Mouse (Mus musculus): ENCODE measurements at regions not wholly inside any gene's neighbourhood (a gene's known extent, or its start where the extent isn't known, plus 50 kb on each side); places are given as distances from the start of the nearest gene placed in this dataset.

DNA sequence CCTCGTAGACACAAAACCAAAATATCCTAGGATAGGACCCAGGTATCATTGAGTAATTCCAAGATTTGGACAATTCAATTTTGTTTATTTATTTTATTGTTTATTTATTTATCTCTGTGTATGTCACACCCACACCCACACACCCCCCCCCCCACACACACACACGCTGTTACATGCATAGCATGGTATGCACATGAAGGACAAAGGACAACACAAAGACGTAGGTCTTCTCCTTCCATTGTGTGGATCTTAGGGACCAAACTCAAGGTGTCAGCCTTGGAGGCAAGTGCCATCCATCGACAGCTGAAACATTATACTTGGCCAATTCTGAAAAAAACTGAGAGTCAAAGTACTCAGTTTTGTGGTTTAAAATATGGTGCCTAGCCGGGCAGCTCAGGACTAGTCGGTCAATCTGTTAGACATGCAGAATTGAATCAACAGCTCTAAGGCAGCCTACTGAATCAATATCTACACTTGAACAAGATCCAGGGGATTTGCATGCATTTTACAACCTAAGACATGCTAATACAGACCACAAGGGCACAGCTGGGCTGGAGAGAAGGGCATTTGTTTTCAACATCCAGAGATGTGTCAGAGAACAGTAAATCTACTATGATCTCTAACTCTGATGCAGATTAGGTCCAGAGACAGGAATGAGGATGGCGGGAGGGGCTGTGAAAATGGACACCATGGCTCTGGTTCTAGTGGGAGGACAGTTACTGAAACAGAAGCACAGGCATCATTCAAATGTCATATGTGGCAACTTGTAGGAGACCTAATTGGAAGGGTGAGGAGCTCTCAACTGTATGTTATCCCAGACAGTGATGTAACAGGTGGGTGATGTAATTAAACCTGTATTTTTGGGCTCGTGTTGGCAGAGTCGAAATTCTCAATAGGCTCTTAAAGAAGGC lies 143.9 kb upstream of the Adgrl2 start:
- no peak for DNase-seq
- WGBS, result 97% methylated on average over 9 of the region's 9 CpGs
- TF ChIP-seq POLR2A (IDR thresholded peaks at IDR 0.05; ENCODE audit: control insufficient read depth, extremely low read depth, insufficient read depth, low read length, poor library complexity) (no peak), CTCF (IDR thresholded peaks at IDR 0.05; ENCODE audit: borderline replicate concordance, control insufficient read depth, extremely low read depth, insufficient read depth, low read length, poor library complexity) (no peak)

DNA sequence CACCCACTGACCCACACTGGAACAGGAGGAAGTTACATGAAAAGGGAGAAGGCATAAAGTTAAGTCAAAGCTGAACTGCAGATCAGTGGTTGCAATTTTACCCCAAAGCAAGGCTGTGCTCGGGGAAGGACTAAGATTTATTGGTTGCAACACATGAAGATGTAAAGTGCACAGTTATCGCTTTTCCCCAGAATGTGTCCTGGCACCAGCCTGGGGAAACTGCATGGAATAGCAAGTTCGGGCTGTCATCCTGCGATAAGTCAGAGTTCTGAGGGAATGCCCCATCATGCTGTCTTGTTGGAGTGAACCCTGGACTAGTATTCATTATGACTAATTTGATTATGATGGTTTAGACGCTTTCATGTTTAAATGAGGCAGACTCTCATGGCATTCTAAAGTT lies 128.5 kb upstream of the Adgrl2 start:
- no peak for TF ChIP-seq CTCF (IDR thresholded peaks at IDR 0.05; ENCODE audit: borderline replicate concordance, control insufficient read depth, extremely low read depth, insufficient read depth, low read length, poor library complexity)
- no peak for TF ChIP-seq POLR2A (IDR thresholded peaks at IDR 0.05; ENCODE audit: control insufficient read depth, extremely low read depth, insufficient read depth, low read length, poor library complexity)
- DNase-seq, result no peak
- 88% methylated on average over 5 of the region's 5 CpGs for WGBS
- H3K36me3 ChIP-seq (ENCODE audit: control insufficient read depth, insufficient read depth, low read length), result no peaks in the 10 kb centered on the region
- no peak overlapping the region for H3K4me3 ChIP-seq (ENCODE audit: control insufficient read depth, insufficient read depth, low read length)
- no peaks in the 10 kb centered on the region for H3K4me1 ChIP-seq (replicated peaks; ENCODE audit: control insufficient read depth, insufficient read depth, low read length)
- no peak overlapping the region for H3K27ac ChIP-seq (ENCODE audit: control insufficient read depth, insufficient read depth, low read length)
- no peaks in the 10 kb centered on the region for H3K27me3 ChIP-seq (ENCODE audit: control insufficient read depth, insufficient read depth, low read length)

More for the DNA sequence above, 143.9 kb upstream of the Adgrl2 start:
- H3K4me1 ChIP-seq (replicated peaks; ENCODE audit: control insufficient read depth, insufficient read depth, low read length), result no peaks in the 10 kb centered on the region
- H3K4me3 ChIP-seq (ENCODE audit: control insufficient read depth, insufficient read depth, low read length), result no peak overlapping the region
- no peaks in the 10 kb centered on the region for H3K36me3 ChIP-seq (ENCODE audit: control insufficient read depth, insufficient read depth, low read length)
- no peaks in the 10 kb centered on the region for H3K27me3 ChIP-seq (ENCODE audit: control insufficient read depth, insufficient read depth, low read length)
- no peak overlapping the region for H3K27ac ChIP-seq (ENCODE audit: control insufficient read depth, insufficient read depth, low read length)

DNA sequence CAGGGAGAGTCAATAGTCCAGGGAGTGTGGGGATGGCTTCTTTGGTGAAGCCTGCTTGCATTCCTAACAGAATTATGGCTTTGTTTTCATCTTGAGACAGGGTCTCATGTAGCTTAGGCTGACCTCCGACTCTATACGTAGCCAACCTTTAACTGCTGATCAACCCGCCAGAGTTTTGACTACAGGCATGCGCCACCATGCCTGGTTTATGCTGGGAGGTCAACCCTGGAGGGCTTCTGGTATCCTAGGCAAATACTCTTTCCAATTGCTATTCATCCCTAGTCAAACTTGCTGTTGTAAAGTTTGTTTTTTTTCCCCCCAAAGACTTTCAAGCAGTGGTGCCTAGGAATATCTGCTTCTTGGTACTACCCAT lies 127.3 kb upstream of the Adgrl2 start:
- Histone ChIP-seq H3K4me1 (replicated peaks; ENCODE audit: control insufficient read depth, insufficient read depth, low read length) (no peaks in the 10 kb centered on the region), H3K4me3 (ENCODE audit: control insufficient read depth, insufficient read depth, low read length) (no peak overlapping the region), H3K27ac (ENCODE audit: control insufficient read depth, insufficient read depth, low read length) (no peak overlapping the region), H3K36me3 (ENCODE audit: control insufficient read depth, insufficient read depth, low read length) (no peaks in the 10 kb centered on the region), H3K27me3 (ENCODE audit: control insufficient read depth, insufficient read depth, low read length) (no peaks in the 10 kb centered on the region)
- 93% methylated on average over 4 of the region's 4 CpGs for WGBS
- DNase-seq, result no peak
- TF ChIP-seq POLR2A (IDR thresholded peaks at IDR 0.05; ENCODE audit: control insufficient read depth, extremely low read depth, insufficient read depth, low read length, poor library complexity) (no peak), CTCF (IDR thresholded peaks at IDR 0.05; ENCODE audit: borderline replicate concordance, control insufficient read depth, extremely low read depth, insufficient read depth, low read length, poor library complexity) (no peak)

DNA sequence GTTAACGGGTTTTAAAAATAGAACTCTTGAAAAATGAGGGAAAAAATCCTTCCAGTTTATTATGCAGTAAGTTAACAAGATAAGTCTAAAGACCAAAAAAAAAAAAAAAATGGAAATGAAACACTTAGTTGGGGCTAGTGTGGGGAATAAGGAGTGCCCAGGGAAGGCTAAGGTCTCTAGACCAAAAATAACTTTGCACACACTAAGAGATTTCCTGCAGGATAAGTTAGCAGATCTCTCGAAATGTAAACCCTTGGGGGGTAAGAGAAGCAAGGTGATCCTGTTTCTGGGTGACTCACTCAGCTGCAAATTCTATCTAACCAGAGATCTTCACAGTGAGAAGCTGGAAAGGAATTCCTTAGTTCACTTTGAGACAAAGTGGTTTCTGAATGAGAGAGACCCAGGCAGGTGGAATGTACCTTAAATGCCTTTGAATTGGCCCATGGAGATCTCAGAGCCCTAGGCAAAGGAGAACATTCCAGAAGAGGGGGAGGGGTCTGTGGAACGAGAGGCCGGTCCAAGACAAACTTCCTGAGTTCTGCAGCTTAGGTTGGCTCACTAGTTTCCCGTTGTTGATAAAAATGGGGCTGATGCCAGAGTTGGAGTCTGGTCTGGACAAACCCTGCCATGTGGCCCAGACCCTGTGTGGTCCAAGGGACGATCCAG lies 126.8 kb upstream of the Adgrl2 start:
- H3K4me1 ChIP-seq (replicated peaks; ENCODE audit: control insufficient read depth, insufficient read depth, low read length), result no peaks in the 10 kb centered on the region
- WGBS, result 76% methylated on average over 6 of the region's 6 CpGs
- TF ChIP-seq CTCF (IDR thresholded peaks at IDR 0.05; ENCODE audit: borderline replicate concordance, control insufficient read depth, extremely low read depth, insufficient read depth, low read length, poor library complexity) (no peak), POLR2A (IDR thresholded peaks at IDR 0.05; ENCODE audit: control insufficient read depth, extremely low read depth, insufficient read depth, low read length, poor library complexity) (no peak)
- H3K27me3 ChIP-seq (ENCODE audit: control insufficient read depth, insufficient read depth, low read length), result no peaks in the 10 kb centered on the region
- H3K4me3 ChIP-seq (ENCODE audit: control insufficient read depth, insufficient read depth, low read length), result no peak overlapping the region
- no peaks in the 10 kb centered on the region for H3K36me3 ChIP-seq (ENCODE audit: control insufficient read depth, insufficient read depth, low read length)
- H3K27ac ChIP-seq (ENCODE audit: control insufficient read depth, insufficient read depth, low read length), result no peak overlapping the region
- no peak for DNase-seq

DNA sequence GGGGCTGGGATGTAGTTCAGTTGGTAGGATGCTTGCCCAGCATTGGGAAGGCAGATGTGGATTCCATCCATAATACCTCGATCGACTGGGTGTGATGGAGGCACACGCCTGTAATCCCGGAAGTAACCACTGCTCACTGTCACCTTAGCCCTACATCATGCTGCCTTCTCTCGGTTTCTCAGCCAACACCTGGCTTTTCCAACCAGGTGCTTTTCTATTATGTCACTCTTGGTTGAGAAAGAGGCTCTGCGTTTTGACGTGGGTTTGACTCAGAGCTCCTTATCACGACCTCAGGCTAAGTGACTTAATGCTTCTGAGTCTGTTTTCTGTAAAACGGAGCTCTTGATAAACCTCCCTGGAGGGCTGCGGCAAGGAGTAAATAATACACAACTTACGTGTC lies 126.2 kb upstream of the Adgrl2 start:
- no peaks in the 10 kb centered on the region for H3K4me1 ChIP-seq (replicated peaks; ENCODE audit: control insufficient read depth, insufficient read depth, low read length)
- DNase-seq, result no peak
- no peak overlapping the region for H3K27ac ChIP-seq (ENCODE audit: control insufficient read depth, insufficient read depth, low read length)
- TF ChIP-seq POLR2A (IDR thresholded peaks at IDR 0.05; ENCODE audit: control insufficient read depth, extremely low read depth, insufficient read depth, low read length, poor library complexity), result no peak
- no peak for TF ChIP-seq CTCF (IDR thresholded peaks at IDR 0.05; ENCODE audit: borderline replicate concordance, control insufficient read depth, extremely low read depth, insufficient read depth, low read length, poor library complexity)
- no peaks in the 10 kb centered on the region for H3K36me3 ChIP-seq (ENCODE audit: control insufficient read depth, insufficient read depth, low read length)
- H3K27me3 ChIP-seq (ENCODE audit: control insufficient read depth, insufficient read depth, low read length), result no peaks in the 10 kb centered on the region
- no peak overlapping the region for H3K4me3 ChIP-seq (ENCODE audit: control insufficient read depth, insufficient read depth, low read length)
- 91% methylated on average over 11 of the region's 11 CpGs for WGBS

DNA sequence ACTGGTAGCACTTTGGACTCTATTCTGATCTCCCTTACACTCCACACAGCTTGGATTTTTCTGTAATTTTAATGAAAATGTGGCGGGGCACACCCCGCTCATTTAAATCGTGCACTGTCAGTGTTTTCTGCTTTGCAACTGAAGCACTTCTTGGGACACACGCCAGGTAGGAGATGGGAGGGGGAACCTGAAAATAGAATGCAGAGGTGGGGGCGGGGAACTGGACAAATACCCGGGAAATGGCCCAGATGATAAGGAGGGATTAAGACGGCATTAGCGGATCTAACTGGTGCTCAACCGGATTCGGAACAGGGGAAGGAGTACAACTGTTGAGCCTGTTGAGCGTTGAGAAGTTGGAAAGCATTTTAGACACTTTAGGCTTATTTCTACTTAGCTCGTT lies 125.5 kb upstream of the Adgrl2 start:
- no peak overlapping the region for H3K4me3 ChIP-seq (ENCODE audit: control insufficient read depth, insufficient read depth, low read length)
- DNase-seq, result no peak
- no peaks in the 10 kb centered on the region for H3K36me3 ChIP-seq (ENCODE audit: control insufficient read depth, insufficient read depth, low read length)
- no peaks in the 10 kb centered on the region for H3K27me3 ChIP-seq (ENCODE audit: control insufficient read depth, insufficient read depth, low read length)
- no peak overlapping the region for H3K27ac ChIP-seq (ENCODE audit: control insufficient read depth, insufficient read depth, low read length)
- TF ChIP-seq POLR2A (IDR thresholded peaks at IDR 0.05; ENCODE audit: control insufficient read depth, extremely low read depth, insufficient read depth, low read length, poor library complexity) (no peak), CTCF (IDR thresholded peaks at IDR 0.05; ENCODE audit: borderline replicate concordance, control insufficient read depth, extremely low read depth, insufficient read depth, low read length, poor library complexity) (no peak)
- 91% methylated on average over 12 of the region's 12 CpGs for WGBS
- no peaks in the 10 kb centered on the region for H3K4me1 ChIP-seq (replicated peaks; ENCODE audit: control insufficient read depth, insufficient read depth, low read length)

All from thymus, adult 2 months (tissue).